In genomic region chr17:74315445-74316308, GRCm38 (mm10) we compare ENCODE assay signal across 8 mouse cellular contexts. TPM values are rescaled to one million over a fixed set of nuclear protein-coding genes. Genes with fewer than 3 reads are reported as not detected.
DNase-seq lines count a peak whose midpoint lies in the region; ATAC-seq and TF ChIP-seq lines count a peak whose summit lies in the region.

No protein-coding gene starts in this region.

- H3K9ac ChIP-seq in embryonic facial prominence, embryonic 11.5 days (replicated peaks; ENCODE audit: low read length), result peak overlapping the region; percentile 78
- peak overlapping the region; percentile 84 for H3K9ac ChIP-seq in intestine, embryonic 16.5 days (ENCODE audit: low read depth, low read length)
- H3K9ac ChIP-seq in neural tube, embryonic 13.5 days, result peak overlapping the region; percentile 87

- TF ChIP-seq CTCF in layer of hippocampus, adult 2 months (conservative IDR thresholded peaks at IDR 0.05), result no peak

- H3K27ac ChIP-seq in layer of hippocampus, adult 2 months, result peak overlapping the region; percentile 92
- H3K27ac ChIP-seq in embryonic facial prominence, embryonic 11.5 days (replicated peaks; ENCODE audit: low read depth, low read length), result peak overlapping the region; percentile 89
- peak overlapping the region; percentile 96 for H3K27ac ChIP-seq in intestine, embryonic 16.5 days (ENCODE audit: low read length)
- peak overlapping the region; percentile 91 for H3K27ac ChIP-seq in neural tube, embryonic 13.5 days (replicated peaks)

- H3K4me1 ChIP-seq in embryonic facial prominence, embryonic 11.5 days (ENCODE audit: control insufficient read depth, insufficient read depth, low read length), result no peaks in the 10 kb centered on the region
- H3K4me1 ChIP-seq in intestine, embryonic 16.5 days (ENCODE audit: control insufficient read depth, insufficient read depth, low read length), result peaks cover 9% of the 10 kb centered on the region
- H3K4me1 ChIP-seq in neural tube, embryonic 13.5 days (replicated peaks), result peaks cover 25% of the 10 kb centered on the region

- H3K4me2 ChIP-seq in embryonic facial prominence, embryonic 11.5 days (ENCODE audit: low read depth, low read length), result peak overlapping the region; percentile 49
- H3K4me2 ChIP-seq in intestine, embryonic 16.5 days (ENCODE audit: low read depth, low read length), result peak overlapping the region; percentile 71
- H3K4me2 ChIP-seq in neural tube, embryonic 13.5 days, result peak overlapping the region; percentile 83

- WGBS in embryonic facial prominence, embryonic 11.5 days, result under 1% methylated on average over 45 of the region's 45 CpGs
- under 1% methylated on average over 45 of the region's 45 CpGs for WGBS in intestine, embryonic 16.5 days
- 2% methylated on average over 45 of the region's 45 CpGs for WGBS in neural tube, embryonic 13.5 days

- no peak for DNase-seq in layer of hippocampus, adult 2 months (ENCODE audit: low spot score in 2 of 2)
- no peak for DNase-seq in layer of hippocampus, postnatal 25 days (ENCODE audit: extremely low spot score in 1 of 2, low spot score in 1 of 2)
- DNase-seq in embryonic facial prominence, embryonic 11.5 days (ENCODE audit: low spot score), result peak; percentile 33
- DNase-seq in T-cell, adult 2 months (ENCODE audit: low spot score), result no peak
- DNase-seq in urinary bladder, postnatal 4 days (ENCODE audit: low spot score in 2 of 2), result no peak
- no peak for DNase-seq in adrenal gland, postnatal 25 days

- no peaks in the 10 kb centered on the region for H3K27me3 ChIP-seq in embryonic facial prominence, embryonic 11.5 days (ENCODE audit: control insufficient read depth, insufficient read depth, low read length)
- no peaks in the 10 kb centered on the region for H3K27me3 ChIP-seq in intestine, embryonic 16.5 days (replicated peaks; ENCODE audit: control insufficient read depth, insufficient read depth, low read length)
- no peaks in the 10 kb centered on the region for H3K27me3 ChIP-seq in neural tube, embryonic 13.5 days

- H3K9me3 ChIP-seq in embryonic facial prominence, embryonic 11.5 days (replicated peaks; ENCODE audit: control insufficient read depth, low read length), result no peaks in the 10 kb centered on the region
- H3K9me3 ChIP-seq in intestine, embryonic 16.5 days (ENCODE audit: control insufficient read depth, low read length), result no peaks in the 10 kb centered on the region
- no peaks in the 10 kb centered on the region for H3K9me3 ChIP-seq in neural tube, embryonic 13.5 days

- peak overlapping the region; percentile 63 for H3K4me3 ChIP-seq in layer of hippocampus, adult 2 months
- H3K4me3 ChIP-seq in embryonic facial prominence, embryonic 11.5 days (ENCODE audit: low read depth, low read length), result peak overlapping the region; percentile 73
- H3K4me3 ChIP-seq in intestine, embryonic 16.5 days (ENCODE audit: low read length), result peak overlapping the region; percentile 91
- H3K4me3 ChIP-seq in neural tube, embryonic 13.5 days, result peak overlapping the region; percentile 80

- no peaks in the 10 kb centered on the region for H3K36me3 ChIP-seq in embryonic facial prominence, embryonic 11.5 days (replicated peaks; ENCODE audit: control insufficient read depth, insufficient read depth, low read depth, low read length)
- no peaks in the 10 kb centered on the region for H3K36me3 ChIP-seq in intestine, embryonic 16.5 days (ENCODE audit: control insufficient read depth, insufficient read depth, low read length)
- peaks cover 26% of the 10 kb centered on the region for H3K36me3 ChIP-seq in neural tube, embryonic 13.5 days

- ATAC-seq in embryonic facial prominence, embryonic 11.5 days (replicated peaks; ENCODE audit: insufficient number of reproducible peaks, low FRiP score, low TSS enrichment, low read depth), result no peak
- ATAC-seq in intestine, embryonic 16.5 days, result no peak; the same call in 1 of the 2 replicates
- peak; percentile 73 for ATAC-seq in neural tube, embryonic 13.5 days (ENCODE audit: low read depth)

RNA-seq across cellular contexts. Expression of gene Dpy30, which starts 8.1 kb away (rescaled TPM):
- total RNA-seq in layer of hippocampus, adult 2 months (2021), result 10 to 100 TPM; 49.0 to 53.1 TPM
- 10 to 100 TPM; 49.7 to 51.6 TPM for total RNA-seq in layer of hippocampus, postnatal 25 days (2021)
- polyA plus RNA-seq in embryonic facial prominence, embryonic 11.5 days (2014; fragmentation: Nextera tagmentation; extraction: Ambion mirVana), result 276 and 302 TPM in 2 replicates
- 216 and 246 TPM in 2 replicates for polyA plus RNA-seq in intestine, embryonic 16.5 days (2015; fragmentation: Nextera tagmentation; extraction: Ambion mirVana)
- polyA plus RNA-seq in neural tube, embryonic 13.5 days (2015; fragmentation: Nextera tagmentation; extraction: Ambion mirVana), result 228 and 239 TPM in 2 replicates
- 95.9 and 99.6 TPM in 2 replicates for total RNA-seq in adrenal gland, postnatal 25 days (2021)

RNA-seq across cellular contexts. Expression of gene Memo1, which starts 20.4 kb away (rescaled TPM):
- total RNA-seq in layer of hippocampus, adult 2 months (2021), result 10 to 100 TPM; 50.5 to 52.3 TPM
- total RNA-seq in layer of hippocampus, postnatal 25 days (2021), result 10 to 100 TPM; 39.6 to 48.5 TPM
- polyA plus RNA-seq in embryonic facial prominence, embryonic 11.5 days (2014; fragmentation: Nextera tagmentation; extraction: Ambion mirVana), result 85.4 and 88.7 TPM in 2 replicates
- polyA plus RNA-seq in intestine, embryonic 16.5 days (2015; fragmentation: Nextera tagmentation; extraction: Ambion mirVana), result 63.6 and 70.2 TPM in 2 replicates
- polyA plus RNA-seq in neural tube, embryonic 13.5 days (2015; fragmentation: Nextera tagmentation; extraction: Ambion mirVana), result 64.8 and 67.3 TPM in 2 replicates
- total RNA-seq in adrenal gland, postnatal 25 days (2021), result 111 and 128 TPM in 2 replicates

RNA-seq across cellular contexts. Expression of gene Spast, which starts 23.1 kb away (rescaled TPM):
- total RNA-seq in layer of hippocampus, adult 2 months (2021), result 10 to 100 TPM; 50.0 to 50.5 TPM
- 10 to 100 TPM; 57.4 to 61.0 TPM for total RNA-seq in layer of hippocampus, postnatal 25 days (2021)
- 34.1 and 41.3 TPM in 2 replicates for polyA plus RNA-seq in embryonic facial prominence, embryonic 11.5 days (2014; fragmentation: Nextera tagmentation; extraction: Ambion mirVana)
- 8.5 and 8.8 TPM in 2 replicates for polyA plus RNA-seq in intestine, embryonic 16.5 days (2015; fragmentation: Nextera tagmentation; extraction: Ambion mirVana)
- 36.8 and 38.4 TPM in 2 replicates for polyA plus RNA-seq in neural tube, embryonic 13.5 days (2015; fragmentation: Nextera tagmentation; extraction: Ambion mirVana)
- 29.4 and 33.1 TPM in 2 replicates for total RNA-seq in adrenal gland, postnatal 25 days (2021)
